Mouse (Mus musculus): Measurements from ENCODE around the gene Hsd17b14. TPM values are rescaled to one million over a fixed set of nuclear protein-coding genes. Genes with fewer than 3 reads are reported as not detected.
A peak's percentile ranks its signal among the peaks of the same experiment; 100 is the strongest.
"Not testable (repeated sequence)": the region's sequence is repeated elsewhere in the genome, so short reads cannot be mapped to it uniquely, and the experiment has no call there.

Hsd17b14 gene
- polyA plus RNA-seq (2011; ENCODE audit: insufficient read depth, insufficient read length, low replicate concordance, missing spikeins): 5.7 TPM in 1 of 2 replicates, not detected in the other

- Histone ChIP-seq H3K4me1 (ENCODE audit: control insufficient read depth, insufficient read depth, low read length) (no peaks in the 10 kb centered on the region), H3K4me3 (replicated peaks; ENCODE audit: control insufficient read depth, low read depth, low read length) (no peak within 1 kb of the TSS), H3K27ac (ENCODE audit: control insufficient read depth, insufficient read depth, low read depth, low read length, poor library complexity) (no peak within 1 kb of the TSS)
- WGBS: 83% methylated on average over 8 of the region's 8 CpGs
- TF ChIP-seq POLR2A (IDR thresholded peaks at IDR 0.05; ENCODE audit: borderline replicate concordance, control insufficient read depth, low read depth, low read length): no peak
- TF ChIP-seq CTCF (IDR thresholded peaks at IDR 0.05; ENCODE audit: control insufficient read depth, insufficient read depth, low read length): no peak
These were observed at the start of gene Hsd17b14 for GRCm38 (mm10) chr7:45554744-45555143. Gene Hsd17b14 (plus strand): TSS chr7:45554893.

DNA sequence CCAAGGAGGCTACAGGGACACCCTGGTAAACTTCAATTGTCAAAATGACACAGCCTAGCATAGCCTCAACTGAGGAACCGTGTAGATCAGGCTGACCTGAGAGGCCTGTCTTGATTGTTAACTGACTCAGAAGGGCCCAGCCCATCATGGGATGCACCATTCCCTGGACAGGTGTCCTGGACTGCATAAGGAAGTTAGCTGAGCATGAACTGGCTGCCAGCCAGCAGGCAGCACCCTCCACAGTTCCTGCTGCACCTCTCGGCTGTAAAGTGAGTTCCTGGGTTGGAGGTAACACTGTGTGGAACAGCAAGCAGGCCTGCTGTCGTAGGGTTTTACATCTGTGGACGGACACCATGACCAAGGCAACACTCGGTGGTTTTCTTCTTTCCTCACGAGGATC is 47.1 kb upstream of the Hsd17b14 start:
- TF ChIP-seq POLR2A (IDR thresholded peaks at IDR 0.05; ENCODE audit: borderline replicate concordance, control insufficient read depth, low read depth, low read length): no peak
- TF ChIP-seq CTCF (IDR thresholded peaks at IDR 0.05; ENCODE audit: control insufficient read depth, insufficient read depth, low read length): no peak
- WGBS: 69% methylated on average over 6 of the region's 6 CpGs
- Histone ChIP-seq H3K27ac (ENCODE audit: control insufficient read depth, insufficient read depth, low read depth, low read length, poor library complexity) (no peak overlapping the region), H3K4me3 (replicated peaks; ENCODE audit: control insufficient read depth, low read depth, low read length) (peak overlapping the region; percentile 8), H3K4me1 (ENCODE audit: control insufficient read depth, insufficient read depth, low read length) (peaks cover 3% of the 10 kb centered on the region; the same call in 1 of the 2 replicates)

GRCm38 (mm10) chr7:45508561-45508960 is 46.1 kb upstream of the Hsd17b14 start:
- TF ChIP-seq POLR2A (IDR thresholded peaks at IDR 0.05; ENCODE audit: borderline replicate concordance, control insufficient read depth, low read depth, low read length): no peak
- no peak for TF ChIP-seq CTCF (IDR thresholded peaks at IDR 0.05; ENCODE audit: control insufficient read depth, insufficient read depth, low read length)
- Histone ChIP-seq H3K4me3 (replicated peaks; ENCODE audit: control insufficient read depth, low read depth, low read length) (peak overlapping the region; percentile 71), H3K27ac (ENCODE audit: control insufficient read depth, insufficient read depth, low read depth, low read length, poor library complexity) (peak overlapping the region; percentile 77), H3K4me1 (ENCODE audit: control insufficient read depth, insufficient read depth, low read length) (peaks cover 3% of the 10 kb centered on the region; the same call in 1 of the 2 replicates)
- WGBS: 31% methylated on average over 6 of the region's 6 CpGs

DNA sequence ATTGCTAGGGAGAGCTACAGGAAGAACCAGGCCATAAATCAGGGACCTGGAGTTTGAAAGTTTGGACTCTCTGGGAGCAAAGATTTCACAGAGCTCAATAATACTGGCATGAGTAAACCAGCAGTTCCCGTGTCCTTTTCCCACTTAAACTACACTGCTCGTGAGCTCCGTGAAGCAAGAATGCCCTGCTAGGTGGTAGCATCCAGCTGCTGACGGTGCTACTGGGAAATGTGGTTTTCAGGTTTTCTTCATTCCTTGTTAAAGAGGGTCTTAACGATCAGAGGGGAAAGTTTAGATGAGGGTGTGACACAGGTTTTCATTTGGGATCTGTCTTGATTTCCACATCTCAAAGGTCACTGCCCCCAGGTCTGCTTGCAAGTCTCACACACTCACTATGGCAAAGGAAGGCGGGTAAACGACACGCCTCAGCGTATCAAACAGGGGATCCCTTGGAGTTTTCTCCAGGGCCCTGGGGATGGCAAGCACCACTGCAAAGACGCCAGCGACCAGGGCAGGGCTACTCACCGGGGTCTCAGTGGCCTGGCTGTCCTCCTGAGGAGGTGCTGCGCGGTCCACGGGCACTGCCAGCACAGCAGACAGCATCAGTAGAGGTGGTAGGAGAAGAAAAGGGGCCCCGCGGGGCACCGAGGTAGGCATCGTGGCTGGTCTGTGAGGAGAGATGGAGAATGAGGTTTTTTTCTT is 45.4 kb upstream of the Hsd17b14 start:
- peak overlapping the region; percentile 77 for H3K27ac ChIP-seq (ENCODE audit: control insufficient read depth, insufficient read depth, low read depth, low read length, poor library complexity)
- no peak for TF ChIP-seq CTCF (IDR thresholded peaks at IDR 0.05; ENCODE audit: control insufficient read depth, insufficient read depth, low read length)
- TF ChIP-seq POLR2A (IDR thresholded peaks at IDR 0.05; ENCODE audit: borderline replicate concordance, control insufficient read depth, low read depth, low read length): no peak
- H3K4me3 ChIP-seq (replicated peaks; ENCODE audit: control insufficient read depth, low read depth, low read length): peak overlapping the region; percentile 71
- peaks cover 3% of the 10 kb centered on the region; the same call in 1 of the 2 replicates for H3K4me1 ChIP-seq (ENCODE audit: control insufficient read depth, insufficient read depth, low read length)
- WGBS: 4% methylated on average over 19 of the region's 19 CpGs

DNA sequence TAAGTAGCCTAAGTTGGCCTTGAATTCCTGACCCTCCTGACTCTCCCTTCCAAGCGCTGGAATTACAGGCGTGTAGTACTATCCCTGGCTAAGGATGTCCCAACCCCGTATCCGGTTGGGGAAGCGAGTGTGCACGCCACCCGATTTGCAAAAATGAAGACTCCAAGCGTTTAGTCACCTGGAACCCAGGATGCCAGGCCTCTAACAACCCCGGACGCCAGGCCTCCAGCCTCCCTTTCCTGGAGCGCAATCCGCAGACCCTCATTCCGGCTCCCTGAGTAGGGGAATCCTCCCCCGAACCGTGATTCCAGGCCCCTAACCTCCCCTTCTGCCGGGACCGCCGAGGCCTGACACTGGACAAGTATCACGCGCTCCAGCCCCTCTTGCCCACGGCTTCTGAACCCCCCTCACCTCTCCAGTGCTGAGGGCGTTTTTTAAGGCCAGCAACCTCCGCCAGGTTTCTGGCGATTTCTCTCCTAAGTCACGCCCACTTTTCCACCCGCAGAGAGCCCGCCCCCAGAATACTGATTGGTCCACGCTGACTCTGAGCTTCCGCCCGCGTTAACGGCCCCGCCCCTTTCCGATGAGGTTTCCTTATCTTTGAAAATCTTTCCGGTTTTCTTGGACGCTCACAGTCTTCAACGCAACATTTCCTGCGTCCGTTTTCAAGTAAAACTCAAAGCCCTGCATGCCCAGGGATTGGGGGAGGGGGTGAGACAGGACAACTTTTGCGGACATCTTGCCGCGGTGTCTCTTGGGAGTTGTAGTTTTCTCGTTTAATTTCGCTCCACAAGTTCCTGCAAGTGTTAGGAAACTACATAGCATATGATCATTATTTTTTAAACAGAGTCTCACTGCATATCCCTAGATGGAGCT is 44.5 kb upstream of the Hsd17b14 start, which contains the start of gene Nucb1:
Nucb1 (minus strand) TSS at position 495 of the 876 bp plus-strand sequence.
- Histone ChIP-seq H3K4me3 (replicated peaks; ENCODE audit: control insufficient read depth, low read depth, low read length) (peak within 1 kb of the TSS; percentile 71), H3K27ac (ENCODE audit: control insufficient read depth, insufficient read depth, low read depth, low read length, poor library complexity) (peak within 1 kb of the TSS; percentile 77), H3K4me1 (ENCODE audit: control insufficient read depth, insufficient read depth, low read length) (peaks cover 3% of the 10 kb centered on the region; the same call in 1 of the 2 replicates)
- WGBS: under 1% methylated on average over 44 of the region's 44 CpGs
- TF ChIP-seq CTCF (IDR thresholded peaks at IDR 0.05; ENCODE audit: control insufficient read depth, insufficient read depth, low read length) (no peak), POLR2A (IDR thresholded peaks at IDR 0.05; ENCODE audit: borderline replicate concordance, control insufficient read depth, low read depth, low read length) (peak; percentile 75)

GRCm38 (mm10) chr7:45514411-45514810 is 40.3 kb upstream of the Hsd17b14 start:
- Histone ChIP-seq H3K4me1 (ENCODE audit: control insufficient read depth, insufficient read depth, low read length) (no peaks in the 10 kb centered on the region), H3K27ac (ENCODE audit: control insufficient read depth, insufficient read depth, low read depth, low read length, poor library complexity) (no peak overlapping the region)
- WGBS: 82% methylated on average over 7 of the region's 7 CpGs

DNA sequence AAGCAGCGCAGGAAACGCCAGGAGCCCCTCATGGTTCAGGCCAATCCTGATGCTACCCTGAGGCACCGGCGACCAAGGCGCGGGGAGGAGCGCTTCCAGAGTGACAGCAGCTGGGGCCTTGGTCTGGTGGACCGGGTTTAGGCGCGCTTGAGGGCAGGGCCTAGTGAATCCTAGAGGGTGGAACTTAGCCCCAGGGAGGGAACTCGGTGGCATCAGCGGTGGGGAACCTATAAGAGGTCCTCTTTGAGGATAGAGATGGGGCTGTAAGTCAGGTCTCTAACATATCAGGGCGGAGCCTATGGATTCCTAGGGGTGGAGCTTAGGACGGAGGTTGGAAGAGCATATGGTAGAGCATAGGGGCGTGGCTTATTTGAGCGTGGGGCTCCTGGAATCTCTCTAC is 39.3 kb upstream of the Hsd17b14 start:
- Histone ChIP-seq H3K4me3 (replicated peaks; ENCODE audit: control insufficient read depth, low read depth, low read length) (no peak overlapping the region), H3K27ac (ENCODE audit: control insufficient read depth, insufficient read depth, low read depth, low read length, poor library complexity) (no peak overlapping the region), H3K4me1 (ENCODE audit: control insufficient read depth, insufficient read depth, low read length) (no peaks in the 10 kb centered on the region)
- 59% methylated on average over 16 of the region's 16 CpGs for WGBS
- TF ChIP-seq CTCF (IDR thresholded peaks at IDR 0.05; ENCODE audit: control insufficient read depth, insufficient read depth, low read length) (no peak), POLR2A (IDR thresholded peaks at IDR 0.05; ENCODE audit: borderline replicate concordance, control insufficient read depth, low read depth, low read length) (no peak)

More at GRCm38 (mm10) chr7:45514411-45514810, 40.3 kb upstream of the Hsd17b14 start:
- H3K4me3 ChIP-seq (replicated peaks; ENCODE audit: control insufficient read depth, low read depth, low read length): no peak overlapping the region
- no peak for TF ChIP-seq CTCF (IDR thresholded peaks at IDR 0.05; ENCODE audit: control insufficient read depth, insufficient read depth, low read length)
- no peak for TF ChIP-seq POLR2A (IDR thresholded peaks at IDR 0.05; ENCODE audit: borderline replicate concordance, control insufficient read depth, low read depth, low read length)

DNA sequence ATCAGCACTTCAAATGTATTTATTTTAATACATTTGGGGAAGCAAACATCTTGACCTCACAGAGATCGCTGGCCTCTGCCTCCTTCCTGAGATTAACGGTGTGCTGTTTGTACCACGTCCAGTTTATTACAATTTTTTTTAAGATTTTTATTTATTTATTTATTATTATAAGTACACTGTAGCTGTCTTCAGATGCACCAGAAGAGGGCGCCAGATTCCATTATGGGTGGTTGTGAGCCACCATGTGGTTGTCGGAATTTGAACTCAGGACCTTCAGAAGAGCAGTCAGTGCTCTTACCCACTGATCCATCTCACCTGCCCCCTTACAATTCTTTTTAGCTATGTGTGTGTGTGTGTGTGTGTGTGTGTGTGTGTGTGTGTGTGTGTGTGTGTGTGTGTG is 37.8 kb upstream of the Hsd17b14 start:
- H3K4me3 ChIP-seq (replicated peaks; ENCODE audit: control insufficient read depth, low read depth, low read length); H3K4me1 ChIP-seq (ENCODE audit: control insufficient read depth, insufficient read depth, low read length); H3K27ac ChIP-seq (ENCODE audit: control insufficient read depth, insufficient read depth, low read depth, low read length, poor library complexity): not testable (repeated sequence)
- 56% methylated on average over 5 of the region's 5 CpGs for WGBS

Data from bone marrow, adult 2 months (tissue).